Mouse (Mus musculus) midbrain, embryonic 13.5 days (tissue): ENCODE results near the gene Spr. TPM values are rescaled to one million over a fixed set of nuclear protein-coding genes. Genes with fewer than 3 reads are reported as not detected.
"Not testable (repeated sequence)": the region's sequence is repeated elsewhere in the genome, so short reads cannot be mapped to it uniquely, and the experiment has no call there.

Experiments used
- ATAC-seq: fragments of 200-750 bp; cut with Nextera tagmentation; 2 replicates; pipeline ENCODE4 v1.8.0; 2017; ENCODE audit warnings: mild to moderate bottlenecking, moderate TSS enrichment, moderate library complexity
- H3K27ac ChIP-seq: fragments of 300-500 bp; sonication (generic); 2 replicates; pipeline ENCODE4 v1.5.1; 2015; ENCODE audit warnings: inconsistent platforms, mild to moderate bottlenecking, moderate library complexity
- H3K27me3 ChIP-seq: fragments of 300-500 bp; sonication (generic); 2 replicates; pipeline ENCODE4 v1.6.1; 2015; ENCODE audit warnings: mild to moderate bottlenecking, inconsistent platforms
- H3K36me3 ChIP-seq: fragments of 300-500 bp; sonication (generic); 2 replicates; pipeline ENCODE4 v1.6.1; 2015; ENCODE audit warnings: mild to moderate bottlenecking, inconsistent platforms
- H3K4me1 ChIP-seq: fragments of 300-500 bp; sonication (generic); replicated peaks from 2 replicates; pipeline ENCODE4 v1.6.1; 2015; ENCODE audit warnings: inconsistent platforms
- H3K4me2 ChIP-seq: fragments of 300-500 bp; sonication (generic); replicated peaks from 2 replicates; pipeline ENCODE4 v1.6.1; 2015; ENCODE audit warnings: moderate library complexity, mild to moderate bottlenecking, inconsistent platforms
- H3K4me3 ChIP-seq: fragments of 300-500 bp; sonication (generic); replicated peaks from 2 replicates; pipeline ENCODE4 v1.5.1; 2015; ENCODE audit warnings: mild to moderate bottlenecking, inconsistent platforms
- H3K9ac ChIP-seq: fragments of 300-500 bp; sonication (generic); replicated peaks from 2 replicates; pipeline ENCODE4 v1.6.1; 2015; ENCODE audit warnings: mild to moderate bottlenecking, inconsistent platforms
- H3K9me3 ChIP-seq: fragments of 300-500 bp; sonication (generic); 2 replicates; pipeline ENCODE4 v1.6.1; 2016; ENCODE audit warnings: mild to moderate bottlenecking, inconsistent platforms
- WGBS: fragments of 180-500 bp; shearing (Covaris S2); methylation state at CpG from one replicate; pipeline ENCODE4 v1.1.7; 2015; 5-methylcytosine and 5-hydroxymethylcytosine counted together
- polyA plus RNA-seq: library from polyadenylated mRNA; unstranded; fragments of >200 nt; fragmentation: Nextera tagmentation; extraction: Ambion mirVana; gene quantifications from 2 replicates; pipeline ENCODE4 v1.2.1, GENCODE M21; 2015

Gene Spr
- polyA plus RNA-seq = 19.4 and 22.2 TPM in 2 replicates

- ATAC-seq = peak; percentile 90
- Histone ChIP-seq H3K4me3 (peak within 1 kb of the TSS; percentile 73), H3K4me1 (peaks cover 5% of the 10 kb centered on the region; the same call in 1 of the 2 replicates), H3K36me3 (no peaks in the 10 kb centered on the region), H3K9me3 (no peaks in the 10 kb centered on the region), H3K27ac (peak within 1 kb of the TSS; percentile 81), H3K9ac (peak within 1 kb of the TSS; percentile 80), H3K4me2 (peak within 1 kb of the TSS; percentile 71), H3K27me3 (no peaks in the 10 kb centered on the region)
- WGBS = under 1% methylated on average over 49 of the region's 49 CpGs
Observed at GRCm38 (mm10) chr6:85137217-85138035, at the start of gene Spr. Gene Spr, minus strand, starts transcription at chr6:85137766.

DNA sequence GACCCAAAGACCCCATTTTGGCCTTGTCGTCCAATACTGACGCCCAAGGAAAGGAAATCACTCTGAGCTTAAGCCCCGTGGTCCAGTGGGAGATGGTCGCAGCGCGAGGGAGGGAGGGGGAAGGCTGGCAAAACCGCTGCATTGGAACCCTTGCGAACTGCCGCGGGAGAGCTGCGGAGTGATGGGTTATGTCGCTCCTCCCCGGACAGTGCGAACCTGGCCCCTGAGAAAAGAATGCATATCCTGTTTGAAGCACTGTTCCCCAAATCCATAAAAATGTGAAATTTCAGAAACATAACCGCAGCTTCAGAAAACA is 49.1 kb upstream of the Spr start:
- WGBS = 2% methylated on average over 15 of the region's 15 CpGs
- Histone ChIP-seq H3K4me2 (peak overlapping the region; percentile 83), H3K27me3 (peaks cover 82% of the 10 kb centered on the region), H3K9ac (no peak overlapping the region), H3K9me3 (no peaks in the 10 kb centered on the region), H3K36me3 (no peaks in the 10 kb centered on the region), H3K4me1 (peaks cover 47% of the 10 kb centered on the region), H3K4me3 (peak overlapping the region; percentile 38), H3K27ac (no peak overlapping the region)
- no peak for ATAC-seq

DNA sequence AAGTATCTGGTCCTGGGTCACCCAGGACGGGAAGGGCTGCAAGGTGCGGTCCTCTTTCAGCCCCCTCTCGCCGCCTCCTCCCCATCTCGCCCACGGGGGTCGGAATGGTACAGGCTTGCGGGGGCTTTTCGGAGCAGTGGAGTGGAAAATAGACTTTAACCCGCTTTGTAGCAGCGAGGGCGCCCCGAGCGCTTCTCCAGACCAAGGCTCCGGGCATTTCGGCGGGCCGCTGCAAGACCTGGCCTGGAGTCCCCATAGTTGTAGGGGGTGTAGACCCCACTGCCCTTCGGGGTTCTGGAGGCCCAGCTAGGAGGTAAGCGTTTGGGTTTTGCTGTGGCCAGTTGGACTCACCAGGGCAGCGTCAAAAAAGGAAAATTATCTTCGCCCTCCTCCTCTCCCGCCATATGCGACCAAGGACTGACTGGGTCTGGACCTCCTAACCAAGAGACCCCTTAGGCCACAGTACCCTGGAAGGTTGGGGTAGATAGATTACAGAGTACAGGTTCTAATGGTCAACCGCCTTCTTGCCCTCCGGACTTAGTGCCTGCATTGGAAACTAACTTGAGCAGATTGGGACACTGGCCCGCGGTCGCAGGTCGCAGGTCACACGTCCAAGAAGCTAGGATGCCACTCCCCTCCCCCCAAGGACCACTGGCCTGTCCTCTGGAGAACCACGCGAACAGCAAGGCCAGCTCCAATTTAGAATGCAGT is 48.6 kb upstream of the Spr start:
- Histone ChIP-seq H3K9me3 (no peaks in the 10 kb centered on the region), H3K36me3 (no peaks in the 10 kb centered on the region), H3K27me3 (peaks cover 79% of the 10 kb centered on the region), H3K4me1 (peaks cover 47% of the 10 kb centered on the region), H3K27ac (no peak overlapping the region), H3K9ac (no peak overlapping the region), H3K4me3 (peak overlapping the region; percentile 38), H3K4me2 (peak overlapping the region; percentile 83)
- 2% methylated on average over 33 of the region's 33 CpGs for WGBS
- ATAC-seq = no peak

DNA sequence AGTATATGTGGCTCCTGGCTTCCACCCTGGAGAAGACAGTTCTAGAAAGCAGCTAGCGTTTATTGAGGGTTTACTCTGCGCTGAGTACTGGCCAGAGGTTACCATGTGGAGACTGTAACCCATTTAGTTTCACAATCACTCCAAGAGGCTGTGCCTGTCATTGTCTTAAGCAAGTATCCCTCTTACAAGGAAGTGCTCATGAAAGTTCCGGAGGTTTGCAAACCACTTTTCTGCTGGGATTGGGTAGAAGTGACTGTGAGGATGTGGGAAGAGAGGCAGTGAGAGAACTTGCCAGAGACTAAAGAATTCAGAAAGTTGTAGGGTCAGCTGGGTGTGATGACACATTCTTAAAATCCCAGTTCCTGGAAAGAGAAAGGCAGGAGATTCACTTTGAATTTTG is 46.4 kb upstream of the Spr start:
- ATAC-seq = no peak
- no peak overlapping the region for H3K27ac ChIP-seq
- WGBS = 68% methylated on average over 3 of the region's 3 CpGs
- no peak overlapping the region for H3K4me2 ChIP-seq
- no peak overlapping the region for H3K4me3 ChIP-seq
- peaks cover 57% of the 10 kb centered on the region for H3K27me3 ChIP-seq
- H3K36me3 ChIP-seq = no peaks in the 10 kb centered on the region
- H3K9me3 ChIP-seq = no peaks in the 10 kb centered on the region
- H3K4me1 ChIP-seq = peaks cover 33% of the 10 kb centered on the region
- no peak overlapping the region for H3K9ac ChIP-seq

- ATAC-seq = no peak
- no peaks in the 10 kb centered on the region for H3K36me3 ChIP-seq
- peaks cover 19% of the 10 kb centered on the region for H3K27me3 ChIP-seq
- no peak overlapping the region for H3K4me2 ChIP-seq
- 79% methylated on average over 2 of the region's 2 CpGs for WGBS
- H3K27ac ChIP-seq = no peak overlapping the region
- H3K9ac ChIP-seq = no peak overlapping the region
- no peak overlapping the region for H3K4me3 ChIP-seq
- H3K4me1 ChIP-seq = no peaks in the 10 kb centered on the region
- H3K9me3 ChIP-seq = no peaks in the 10 kb centered on the region
Observed at GRCm38 (mm10) chr6:85180036-85180435, 42.5 kb upstream of the Spr start.

DNA sequence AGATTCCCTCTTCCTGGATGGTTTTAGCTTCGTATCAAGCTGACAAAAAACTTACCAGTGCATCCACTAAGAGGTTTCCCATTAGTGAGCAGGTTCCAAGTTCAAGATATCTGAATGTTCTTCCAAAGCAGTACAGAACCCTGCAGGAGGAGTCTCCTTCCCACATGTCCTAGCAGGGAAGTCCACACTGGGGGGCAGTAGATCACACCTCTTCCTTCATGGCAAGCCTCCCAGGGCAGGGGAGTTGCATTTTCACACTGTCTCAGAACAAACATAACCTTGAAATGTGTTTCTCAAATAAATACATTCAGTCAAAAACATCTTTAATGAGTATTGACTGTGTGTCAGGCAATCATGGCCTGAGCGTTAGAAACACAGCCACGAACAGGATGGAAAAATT is 42.0 kb upstream of the Spr start:
- no peak overlapping the region for H3K27ac ChIP-seq
- H3K9ac ChIP-seq = no peak overlapping the region
- H3K27me3 ChIP-seq = peaks cover 16% of the 10 kb centered on the region
- H3K4me1 ChIP-seq = no peaks in the 10 kb centered on the region
- no peak for ATAC-seq
- no peak overlapping the region for H3K4me3 ChIP-seq
- 69% methylated on average over 3 of the region's 3 CpGs for WGBS
- H3K4me2 ChIP-seq = no peak overlapping the region
- H3K36me3 ChIP-seq = no peaks in the 10 kb centered on the region
- H3K9me3 ChIP-seq = no peaks in the 10 kb centered on the region

DNA sequence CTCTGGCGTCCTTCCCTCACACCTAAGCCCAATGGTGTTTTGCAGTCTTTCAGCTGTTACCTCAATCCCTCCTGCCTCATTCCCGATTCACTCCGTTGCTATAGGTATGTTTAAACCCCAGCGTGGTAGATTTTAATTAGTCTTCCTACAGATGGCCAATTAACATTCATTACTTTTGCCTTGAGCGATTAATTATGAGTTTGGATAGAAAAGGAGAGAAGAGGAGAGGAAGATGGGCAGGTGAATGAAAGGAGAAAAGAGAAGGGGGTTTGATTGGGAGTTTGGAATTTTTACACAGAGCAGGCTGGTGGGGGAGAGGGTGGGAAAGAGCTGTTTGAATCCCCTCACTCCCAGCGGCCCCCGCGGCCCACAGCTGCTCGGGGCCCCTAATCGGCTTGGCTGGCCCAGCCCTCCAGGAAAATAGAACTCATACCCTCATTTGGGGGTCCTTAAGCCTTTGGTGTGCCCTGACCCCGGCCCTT is 27.9 kb upstream of the Spr start:
- no peaks in the 10 kb centered on the region for H3K9me3 ChIP-seq
- 24% methylated on average over 11 of the region's 11 CpGs for WGBS
- peaks cover 11% of the 10 kb centered on the region for H3K4me1 ChIP-seq
- peak; percentile 65 for ATAC-seq
- H3K27me3 ChIP-seq = no peaks in the 10 kb centered on the region
- no peak overlapping the region for H3K27ac ChIP-seq
- no peak overlapping the region for H3K4me3 ChIP-seq
- H3K4me2 ChIP-seq = peak overlapping the region; percentile 22
- H3K36me3 ChIP-seq = no peaks in the 10 kb centered on the region
- H3K9ac ChIP-seq = no peak overlapping the region

GRCm38 (mm10) chr6:85160201-85160923 is 22.8 kb upstream of the Spr start:
- Histone ChIP-seq H3K4me2 (no peak overlapping the region), H3K9me3 (no peaks in the 10 kb centered on the region), H3K27me3 (no peaks in the 10 kb centered on the region), H3K36me3 (no peaks in the 10 kb centered on the region), H3K4me3 (no peak overlapping the region), H3K9ac (no peak overlapping the region), H3K4me1 (peaks cover 9% of the 10 kb centered on the region), H3K27ac (no peak overlapping the region)
- WGBS = 39% methylated on average over 4 of the region's 4 CpGs
- ATAC-seq = no peak

- not testable (repeated sequence) for H3K9ac ChIP-seq, H3K27ac ChIP-seq, H3K9me3 ChIP-seq, H3K27me3 ChIP-seq, H3K4me2 ChIP-seq, H3K36me3 ChIP-seq, H3K4me3 ChIP-seq
- H3K4me1 ChIP-seq = peaks cover 15% of the 10 kb centered on the region
- 23% methylated on average over 6 of the region's 6 CpGs for WGBS
- ATAC-seq = peak; percentile 62
Observed at GRCm38 (mm10) chr6:85159092-85159760, 21.7 kb upstream of the Spr start.

- not testable (repeated sequence) for H3K27ac ChIP-seq, H3K9me3 ChIP-seq, ATAC-seq, H3K4me3 ChIP-seq, H3K27me3 ChIP-seq, H3K4me2 ChIP-seq, H3K36me3 ChIP-seq, H3K9ac ChIP-seq
- 68% methylated on average over 4 of the region's 4 CpGs for WGBS
- peaks cover 15% of the 10 kb centered on the region for H3K4me1 ChIP-seq
Observed at GRCm38 (mm10) chr6:85158040-85158804, 20.7 kb upstream of the Spr start.

DNA sequence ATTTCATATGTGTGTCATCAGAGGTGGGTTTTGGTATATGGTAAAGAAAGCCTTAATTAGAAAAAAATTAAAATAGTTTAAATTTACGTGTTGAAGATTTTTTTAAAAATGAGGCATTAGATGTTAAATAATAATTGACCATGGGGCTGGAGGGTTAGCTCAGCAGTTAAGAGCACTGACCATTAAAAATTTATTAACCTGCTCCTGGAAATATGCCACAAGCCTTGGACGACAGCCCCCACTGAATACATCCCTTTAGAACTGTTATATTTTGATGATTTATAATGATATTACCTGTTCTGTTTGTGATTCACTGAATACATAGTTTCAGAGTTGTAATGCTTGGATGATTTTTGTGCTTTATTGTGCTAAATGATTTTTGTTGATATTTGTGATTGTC is 19.0 kb upstream of the Spr start:
- H3K4me1 ChIP-seq = peaks cover 12% of the 10 kb centered on the region

More for the DNA sequence above, 19.0 kb upstream of the Spr start:
- ATAC-seq, H3K36me3 ChIP-seq, H3K4me2 ChIP-seq, H3K27me3 ChIP-seq, H3K4me3 ChIP-seq, H3K9me3 ChIP-seq, H3K27ac ChIP-seq, H3K9ac ChIP-seq: not testable (repeated sequence)
- WGBS = 72% methylated on average over 2 of the region's 2 CpGs
